Mouse (Mus musculus) embryonic facial prominence, embryonic 12.5 days (tissue): ENCODE measurements around the gene Hs2st1. TPM values are rescaled to one million over a fixed set of nuclear protein-coding genes. Genes with fewer than 3 reads are reported as not detected.

Experiments used
- ATAC-seq: fragments of 200-750 bp; cut with Nextera tagmentation; 2 replicates; pipeline ENCODE4 v1.8.0; 2017; ENCODE audit not compliant: insufficient number of reproducible peaks, insufficient read depth, low FRiP score, low TSS enrichment
- H3K27ac ChIP-seq: fragments of 300-500 bp; sonication (generic); 2 replicates; pipeline ENCODE4 v1.5.1; 2016; ENCODE audit warnings: mild to moderate bottlenecking
- H3K27me3 ChIP-seq: fragments of 300-500 bp; sonication (generic); 2 replicates; pipeline ENCODE4 v1.6.1; 2016; ENCODE audit warnings: mild to moderate bottlenecking, moderate library complexity
- H3K36me3 ChIP-seq: fragments of 300-500 bp; sonication (generic); 2 replicates; pipeline ENCODE4 v1.6.1; 2016; ENCODE audit warnings: mild to moderate bottlenecking
- H3K4me1 ChIP-seq: fragments of 300-500 bp; sonication (generic); 2 replicates; pipeline ENCODE4 v1.6.1; 2016
- H3K4me2 ChIP-seq: fragments of 300-500 bp; sonication (generic); replicated peaks from 2 replicates; pipeline ENCODE4 v1.6.1; 2016; ENCODE audit warnings: mild to moderate bottlenecking, moderate library complexity
- H3K4me3 ChIP-seq: fragments of 300-500 bp; sonication (generic); 2 replicates; pipeline ENCODE4 v1.5.1; 2016; ENCODE audit warnings: mild to moderate bottlenecking
- H3K9ac ChIP-seq: fragments of 300-500 bp; sonication (generic); 2 replicates; pipeline ENCODE4 v1.6.1; 2016; ENCODE audit warnings: mild to moderate bottlenecking, moderate library complexity
- H3K9me3 ChIP-seq: fragments of 300-500 bp; sonication (generic); 2 replicates; pipeline ENCODE4 v1.6.1; 2016; ENCODE audit warnings: mild to moderate bottlenecking, moderate library complexity
- WGBS: fragments of 180-500 bp; shearing (Covaris S2); methylation state at CpG from one replicate; pipeline ENCODE4 v1.1.7; 2016; 5-methylcytosine and 5-hydroxymethylcytosine counted together
- polyA plus RNA-seq: library from polyadenylated mRNA; unstranded; fragments of >200 nt; fragmentation: Nextera tagmentation; extraction: Ambion mirVana; gene quantifications from 2 replicates; pipeline ENCODE4 v1.2.1, GENCODE M21; 2016

Hs2st1 gene
- polyA plus RNA-seq, 1 experiment from 2014 or later, result 27.0 TPM

GRCm38 (mm10) chr3:144488787-144489186 lies 81.2 kb downstream of the Hs2st1 start:
- no peak for ATAC-seq
- H3K27ac ChIP-seq, result no peak overlapping the region
- 83% methylated on average over 2 of the region's 2 CpGs for WGBS
- H3K4me3 ChIP-seq, result no peak overlapping the region
- H3K4me1 ChIP-seq, result no peaks in the 10 kb centered on the region
- H3K27me3 ChIP-seq, result no peaks in the 10 kb centered on the region
- H3K9me3 ChIP-seq, result no peaks in the 10 kb centered on the region
- H3K9ac ChIP-seq, result no peak overlapping the region
- H3K4me2 ChIP-seq, result no peak overlapping the region
- H3K36me3 ChIP-seq, result no peaks in the 10 kb centered on the region

- peaks cover 22% of the 10 kb centered on the region for H3K4me1 ChIP-seq
- H3K4me3 ChIP-seq, result no peak overlapping the region
- no peak overlapping the region for H3K27ac ChIP-seq
- no peak for ATAC-seq
- WGBS, result 70% methylated on average over 5 of the region's 5 CpGs
- no peaks in the 10 kb centered on the region for H3K36me3 ChIP-seq
- H3K27me3 ChIP-seq, result no peaks in the 10 kb centered on the region
- no peaks in the 10 kb centered on the region for H3K9me3 ChIP-seq
- no peak overlapping the region for H3K9ac ChIP-seq
- no peak overlapping the region for H3K4me2 ChIP-seq
Observed at GRCm38 (mm10) chr3:144480595-144480994, 89.4 kb downstream of the Hs2st1 start.

- H3K4me3 ChIP-seq, result no peak overlapping the region
- ATAC-seq, result no peak
- H3K27ac ChIP-seq, result 0 out of 2 replicates have a peak overlapping the region, but pooled peaks have one; percentile 23
- no peaks in the 10 kb centered on the region for H3K36me3 ChIP-seq
- WGBS, result 75% methylated on average over 7 of the region's 7 CpGs
- H3K9ac ChIP-seq, result no peak overlapping the region
- H3K4me1 ChIP-seq, result peaks cover 22% of the 10 kb centered on the region
- H3K4me2 ChIP-seq, result no peak overlapping the region
- no peaks in the 10 kb centered on the region for H3K27me3 ChIP-seq
- no peaks in the 10 kb centered on the region for H3K9me3 ChIP-seq
Observed at GRCm38 (mm10) chr3:144478427-144478794, 91.6 kb downstream of the Hs2st1 start.

GRCm38 (mm10) chr3:144477707-144478426 lies 92.1 kb downstream of the Hs2st1 start:
- Histone ChIP-seq H3K4me3 (no peak overlapping the region), H3K36me3 (no peaks in the 10 kb centered on the region), H3K4me1 (peaks cover 22% of the 10 kb centered on the region), H3K27ac (no peak overlapping the region), H3K9me3 (no peaks in the 10 kb centered on the region), H3K9ac (no peak overlapping the region), H3K27me3 (no peaks in the 10 kb centered on the region), H3K4me2 (no peak overlapping the region)
- 82% methylated on average over 12 of the region's 12 CpGs for WGBS
- ATAC-seq, result no peak

- H3K9ac ChIP-seq, result no peak overlapping the region
- no peak for ATAC-seq
- no peak overlapping the region for H3K4me2 ChIP-seq
- no peak overlapping the region for H3K4me3 ChIP-seq
- no peaks in the 10 kb centered on the region for H3K9me3 ChIP-seq
- 92% methylated on average over 5 of the region's 5 CpGs for WGBS
- peaks cover 17% of the 10 kb centered on the region for H3K4me1 ChIP-seq
- H3K36me3 ChIP-seq, result no peaks in the 10 kb centered on the region
- no peak overlapping the region for H3K27ac ChIP-seq
- H3K27me3 ChIP-seq, result no peaks in the 10 kb centered on the region
Observed at GRCm38 (mm10) chr3:144475891-144476290, 94.1 kb downstream of the Hs2st1 start.

GRCm38 (mm10) chr3:144474726-144475125 lies 95.3 kb downstream of the Hs2st1 start:
- H3K36me3 ChIP-seq, result no peaks in the 10 kb centered on the region
- no peak overlapping the region for H3K27ac ChIP-seq
- 87% methylated on average over 5 of the region's 5 CpGs for WGBS
- no peak overlapping the region for H3K4me3 ChIP-seq
- peaks cover 17% of the 10 kb centered on the region for H3K4me1 ChIP-seq
- H3K27me3 ChIP-seq, result no peaks in the 10 kb centered on the region
- no peak overlapping the region for H3K9ac ChIP-seq
- H3K9me3 ChIP-seq, result no peaks in the 10 kb centered on the region
- H3K4me2 ChIP-seq, result no peak overlapping the region
- ATAC-seq, result no peak

GRCm38 (mm10) chr3:144471954-144472353 lies 98.0 kb downstream of the Hs2st1 start:
- no peak for ATAC-seq
- no peak overlapping the region for H3K9ac ChIP-seq
- no peaks in the 10 kb centered on the region for H3K9me3 ChIP-seq
- H3K4me1 ChIP-seq, result no peaks in the 10 kb centered on the region
- H3K27ac ChIP-seq, result no peak overlapping the region
- WGBS, result 82% methylated on average over 3 of the region's 3 CpGs
- H3K4me3 ChIP-seq, result no peak overlapping the region
- no peak overlapping the region for H3K4me2 ChIP-seq
- H3K27me3 ChIP-seq, result no peaks in the 10 kb centered on the region
- H3K36me3 ChIP-seq, result no peaks in the 10 kb centered on the region

GRCm38 (mm10) chr3:144470901-144471300 lies 99.1 kb downstream of the Hs2st1 start:
- Histone ChIP-seq H3K4me3 (no peak overlapping the region), H3K9ac (no peak overlapping the region), H3K27me3 (no peaks in the 10 kb centered on the region), H3K9me3 (no peaks in the 10 kb centered on the region), H3K27ac (0 out of 2 replicates have a peak overlapping the region, but pooled peaks have one; percentile 17), H3K36me3 (no peaks in the 10 kb centered on the region), H3K4me1 (no peaks in the 10 kb centered on the region), H3K4me2 (no peak overlapping the region)
- no peak for ATAC-seq
- WGBS, result 71% methylated on average over 14 of the region's 14 CpGs

GRCm38 (mm10) chr3:144467521-144467920 lies 102.5 kb downstream of the Hs2st1 start:
- no peak overlapping the region for H3K9ac ChIP-seq
- no peak overlapping the region for H3K4me2 ChIP-seq
- 0 out of 2 replicates have a peak, but pooled peaks cover 4% of the 10 kb centered on the region for H3K36me3 ChIP-seq
- H3K9me3 ChIP-seq, result no peaks in the 10 kb centered on the region
- 77% methylated on average over 10 of the region's 10 CpGs for WGBS
- no peaks in the 10 kb centered on the region for H3K4me1 ChIP-seq
- H3K4me3 ChIP-seq, result no peak overlapping the region
- ATAC-seq, result no peak
- H3K27me3 ChIP-seq, result no peaks in the 10 kb centered on the region
- no peak overlapping the region for H3K27ac ChIP-seq

GRCm38 (mm10) chr3:144466108-144466678 lies 103.8 kb downstream of the Hs2st1 start:
- H3K4me2 ChIP-seq, result no peak overlapping the region

GRCm38 (mm10) chr3:144462679-144463078 lies 107.3 kb downstream of the Hs2st1 start:
- Histone ChIP-seq H3K27ac (no peak overlapping the region), H3K36me3 (0 out of 2 replicates have a peak, but pooled peaks cover 16% of the 10 kb centered on the region), H3K9ac (no peak overlapping the region), H3K4me1 (no peaks in the 10 kb centered on the region), H3K27me3 (no peaks in the 10 kb centered on the region), H3K4me3 (no peak overlapping the region), H3K4me2 (no peak overlapping the region), H3K9me3 (no peaks in the 10 kb centered on the region)
- WGBS, result 85% methylated on average over 10 of the region's 10 CpGs
- no peak for ATAC-seq

More at GRCm38 (mm10) chr3:144466108-144466678, 103.8 kb downstream of the Hs2st1 start:
- no peak overlapping the region for H3K27ac ChIP-seq
- no peaks in the 10 kb centered on the region for H3K4me1 ChIP-seq
- H3K36me3 ChIP-seq, result 0 out of 2 replicates have a peak, but pooled peaks cover 4% of the 10 kb centered on the region
- no peak overlapping the region for H3K4me3 ChIP-seq
- no peaks in the 10 kb centered on the region for H3K27me3 ChIP-seq
- WGBS, result 85% methylated on average over 8 of the region's 8 CpGs
- no peaks in the 10 kb centered on the region for H3K9me3 ChIP-seq
- H3K9ac ChIP-seq, result no peak overlapping the region
- ATAC-seq, result no peak

- WGBS, result 75% methylated on average over 5 of the region's 5 CpGs
- Histone ChIP-seq H3K9me3 (no peaks in the 10 kb centered on the region), H3K4me2 (no peak overlapping the region), H3K27me3 (no peaks in the 10 kb centered on the region), H3K36me3 (0 out of 2 replicates have a peak, but pooled peaks cover 16% of the 10 kb centered on the region), H3K27ac (no peak overlapping the region), H3K4me3 (no peak overlapping the region), H3K9ac (no peak overlapping the region), H3K4me1 (no peaks in the 10 kb centered on the region)
- no peak for ATAC-seq
Observed at GRCm38 (mm10) chr3:144460183-144460788, 109.7 kb downstream of the Hs2st1 start.
